Mouse (Mus musculus) hindbrain, embryonic 13.5 days (tissue): ENCODE results near the gene Nfia. TPM values are rescaled to one million over a fixed set of nuclear protein-coding genes. Genes with fewer than 3 reads are reported as not detected.

Experiments used
- ATAC-seq: fragments of 200-750 bp; cut with Nextera tagmentation; 2 replicates; pipeline ENCODE4 v1.8.0; 2017; ENCODE audit warnings: moderate TSS enrichment; ENCODE audit not compliant: low FRiP score
- H3K27ac ChIP-seq: fragments of 300-500 bp; sonication (generic); 2 replicates; pipeline ENCODE4 v1.5.1; 2015; ENCODE audit warnings: inconsistent platforms, mild to moderate bottlenecking, moderate library complexity
- H3K27me3 ChIP-seq: fragments of 300-500 bp; sonication (generic); 2 replicates; pipeline ENCODE4 v1.6.1; 2015; ENCODE audit warnings: mild to moderate bottlenecking, inconsistent platforms
- H3K36me3 ChIP-seq: fragments of 300-500 bp; sonication (generic); 2 replicates; pipeline ENCODE4 v1.6.1; 2015; ENCODE audit warnings: mild to moderate bottlenecking, inconsistent platforms
- H3K4me1 ChIP-seq: fragments of 300-500 bp; sonication (generic); replicated peaks from 2 replicates; pipeline ENCODE4 v1.6.1; 2015; ENCODE audit warnings: inconsistent platforms
- H3K4me2 ChIP-seq: fragments of 300-500 bp; sonication (generic); 2 replicates; pipeline ENCODE4 v1.6.1; 2015; ENCODE audit warnings: inconsistent platforms, mild to moderate bottlenecking, moderate library complexity
- H3K4me3 ChIP-seq: fragments of 300-500 bp; sonication (generic); 2 replicates; pipeline ENCODE4 v1.5.1; 2015; ENCODE audit warnings: mild to moderate bottlenecking, inconsistent platforms
- H3K9ac ChIP-seq: fragments of 300-500 bp; sonication (generic); 2 replicates; pipeline ENCODE4 v1.6.1; 2015; ENCODE audit warnings: mild to moderate bottlenecking, inconsistent platforms
- H3K9me3 ChIP-seq: fragments of 300-500 bp; sonication (generic); 2 replicates; pipeline ENCODE4 v1.6.1; 2016; ENCODE audit warnings: inconsistent platforms
- WGBS: fragments of 180-500 bp; shearing (Covaris S2); methylation state at CpG from one replicate; pipeline ENCODE4 v1.1.7; 2015; 5-methylcytosine and 5-hydroxymethylcytosine counted together
- polyA plus RNA-seq: library from polyadenylated mRNA; unstranded; fragments of >200 nt; fragmentation: Nextera tagmentation; extraction: Ambion mirVana; gene quantifications from 2 replicates; pipeline ENCODE4 v1.2.1, GENCODE M21; 2015

Nfia gene
- polyA plus RNA-seq, 1 experiment from 2014 or later = 53.2 TPM

DNA sequence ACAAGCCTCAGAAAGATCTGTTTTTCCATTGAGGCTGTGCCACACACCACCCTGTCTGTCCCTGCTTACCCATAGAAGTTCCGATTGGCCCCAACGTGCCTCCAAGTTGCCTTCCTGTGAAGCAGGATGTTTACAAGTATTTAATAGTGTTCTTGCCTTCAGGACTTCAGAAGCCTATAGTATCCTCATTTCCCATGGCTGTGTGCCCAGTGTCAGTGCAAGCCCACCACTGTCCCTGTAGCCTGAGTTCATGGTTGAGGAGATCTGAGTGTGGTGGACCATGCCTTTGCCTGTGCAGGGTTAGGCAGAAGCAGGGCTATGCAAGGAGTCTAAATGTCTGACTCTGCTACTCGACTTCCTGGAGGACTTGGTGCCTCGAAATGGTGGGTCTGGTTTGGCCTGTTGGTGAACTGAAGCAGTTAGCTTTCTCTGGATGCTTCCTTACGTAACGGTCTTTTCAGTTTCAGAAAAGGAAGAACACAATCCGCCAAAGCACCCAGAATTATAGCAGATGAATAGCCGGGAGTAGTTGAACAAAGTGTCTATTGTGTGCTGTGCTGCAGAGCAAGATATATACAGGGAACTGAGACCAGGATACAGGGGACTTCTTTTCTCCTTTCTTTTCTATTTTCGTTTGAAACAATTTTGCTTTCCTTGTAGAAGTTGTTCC is 99.4 kb downstream of the Nfia start:
- Histone ChIP-seq H3K27ac (peak overlapping the region; percentile 67), H3K4me2 (no peak overlapping the region), H3K9ac (no peak overlapping the region), H3K27me3 (no peaks in the 10 kb centered on the region), H3K4me1 (peaks cover 57% of the 10 kb centered on the region), H3K36me3 (no peaks in the 10 kb centered on the region), H3K4me3 (no peak overlapping the region), H3K9me3 (no peaks in the 10 kb centered on the region)
- 42% methylated on average over 9 of the region's 9 CpGs for WGBS
- ATAC-seq = no peak

DNA sequence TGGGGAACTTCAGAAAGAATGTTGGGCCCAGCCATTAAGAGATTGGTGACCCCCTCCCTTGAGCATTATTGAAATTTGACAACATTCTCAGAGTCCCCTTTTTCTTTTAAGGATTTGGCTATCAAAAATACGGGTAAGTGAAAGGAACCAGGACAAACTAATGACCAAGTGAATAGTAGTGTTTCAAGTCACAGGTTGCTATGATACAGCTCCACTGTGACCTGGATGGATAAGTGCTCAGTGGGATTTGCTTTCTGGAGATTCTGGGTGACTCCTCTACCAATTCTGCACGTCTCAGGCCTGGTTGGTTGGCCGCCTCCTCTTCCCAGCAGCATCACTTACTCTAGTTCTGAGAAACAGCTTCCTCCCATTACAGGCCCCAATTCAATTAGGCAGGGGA is 102.4 kb downstream of the Nfia start:
- peaks cover 44% of the 10 kb centered on the region for H3K4me1 ChIP-seq
- H3K9me3 ChIP-seq = no peaks in the 10 kb centered on the region
- no peak overlapping the region for H3K9ac ChIP-seq
- H3K4me3 ChIP-seq = no peak overlapping the region
- H3K27me3 ChIP-seq = no peaks in the 10 kb centered on the region
- H3K27ac ChIP-seq = 0 out of 2 replicates have a peak overlapping the region, but pooled peaks have one; percentile 12
- no peaks in the 10 kb centered on the region for H3K36me3 ChIP-seq
- no peak; the same call in 1 of the 2 replicates for ATAC-seq
- WGBS = 42% methylated on average over 3 of the region's 3 CpGs
- H3K4me2 ChIP-seq = no peak overlapping the region

DNA sequence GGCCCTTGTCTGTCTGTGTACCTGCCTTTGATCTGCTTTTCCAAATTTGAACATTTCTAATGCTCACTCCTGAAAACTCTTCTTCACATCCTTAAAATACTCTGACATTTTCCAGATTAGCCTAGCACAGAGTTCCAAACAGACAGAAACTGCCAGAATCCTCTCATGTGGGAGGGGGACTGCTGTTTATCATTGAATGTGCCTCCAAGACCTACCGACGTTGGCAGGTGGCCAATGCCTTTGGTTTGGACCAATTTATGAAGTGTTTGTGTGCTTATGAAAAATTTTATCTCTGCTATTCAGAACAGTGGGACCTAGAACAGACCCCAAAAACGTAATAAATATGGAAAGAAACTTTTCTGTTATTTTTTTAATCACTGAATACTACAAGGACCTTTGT is 103.4 kb downstream of the Nfia start:
- no peak overlapping the region for H3K9ac ChIP-seq
- no peaks in the 10 kb centered on the region for H3K27me3 ChIP-seq
- H3K36me3 ChIP-seq = no peaks in the 10 kb centered on the region
- ATAC-seq = no peak
- no peak overlapping the region for H3K4me3 ChIP-seq
- H3K4me2 ChIP-seq = no peak overlapping the region
- 72% methylated on average over 3 of the region's 3 CpGs for WGBS
- H3K4me1 ChIP-seq = peaks cover 49% of the 10 kb centered on the region
- H3K27ac ChIP-seq = no peak overlapping the region
- H3K9me3 ChIP-seq = no peaks in the 10 kb centered on the region

DNA sequence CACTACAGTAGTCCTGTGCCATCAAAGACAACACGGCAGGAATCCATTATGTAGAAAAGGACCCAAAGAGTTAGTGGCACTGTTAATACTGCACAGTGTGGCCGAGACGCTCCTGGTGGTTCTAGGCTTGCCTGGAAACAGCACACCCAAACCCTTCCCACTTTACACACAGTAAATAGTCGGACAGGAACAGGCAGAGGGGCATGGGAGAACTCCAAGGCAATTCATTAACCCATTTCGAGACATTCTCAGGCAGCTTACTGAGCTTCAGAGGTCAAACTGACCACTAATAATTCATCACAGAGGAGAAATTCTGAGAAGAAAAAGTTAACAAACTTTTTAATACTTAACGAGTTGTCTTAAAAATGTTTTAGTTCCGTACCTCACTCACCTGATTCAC is 107.2 kb downstream of the Nfia start:
- H3K36me3 ChIP-seq = no peaks in the 10 kb centered on the region
- no peak overlapping the region for H3K4me3 ChIP-seq
- no peak overlapping the region for H3K9ac ChIP-seq
- no peaks in the 10 kb centered on the region for H3K9me3 ChIP-seq
- no peak for ATAC-seq
- no peak overlapping the region for H3K4me2 ChIP-seq
- H3K27ac ChIP-seq = no peak overlapping the region; the same call in 1 of the 2 replicates
- H3K27me3 ChIP-seq = no peaks in the 10 kb centered on the region
- H3K4me1 ChIP-seq = peaks cover 25% of the 10 kb centered on the region
- WGBS = 76% methylated on average over 7 of the region's 7 CpGs

DNA sequence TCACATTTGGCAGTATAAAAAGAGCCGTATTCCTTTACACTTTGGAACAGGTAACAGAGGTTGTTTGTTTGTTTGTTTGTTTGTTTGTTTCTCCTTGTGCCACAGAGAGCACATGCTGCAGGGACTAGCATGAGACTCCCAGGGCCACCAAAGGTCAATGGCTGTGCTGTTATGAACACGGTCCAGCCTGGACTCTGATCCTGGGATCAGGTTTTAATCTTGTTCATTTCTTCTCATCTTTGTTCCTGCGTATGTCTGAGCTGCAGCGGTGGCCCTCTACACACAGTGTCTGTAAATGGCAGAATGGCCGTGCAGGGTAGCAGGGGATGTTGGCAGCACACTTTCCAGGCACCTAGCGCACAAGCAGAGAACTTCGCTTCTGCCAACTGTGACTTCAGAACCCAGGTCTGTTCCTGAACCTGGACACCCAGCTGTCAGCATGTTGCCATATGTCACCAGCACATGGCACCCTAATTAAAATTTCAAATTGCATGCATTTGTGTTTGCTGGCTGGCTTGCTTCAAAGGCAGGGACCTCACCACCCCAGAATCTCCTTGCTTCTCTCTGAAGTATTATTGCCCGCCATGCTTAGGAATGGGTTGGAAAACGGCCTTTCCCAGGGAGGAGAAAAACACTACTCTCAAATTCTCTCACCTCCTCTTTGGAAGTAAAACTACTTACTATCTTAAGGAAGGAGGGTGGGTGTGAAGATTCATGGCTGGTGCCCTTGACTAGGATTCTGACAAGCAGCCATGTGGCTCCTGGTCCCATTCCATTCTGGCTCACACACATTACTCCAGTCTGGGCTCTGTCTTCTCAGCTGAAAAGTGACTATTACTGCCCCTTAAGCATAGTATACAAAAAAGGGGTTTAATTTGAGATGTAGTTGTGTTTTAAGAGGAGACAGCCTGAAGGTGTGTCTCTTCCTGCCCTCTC is 107.9 kb downstream of the Nfia start:
- Histone ChIP-seq H3K4me1 (peaks cover 18% of the 10 kb centered on the region), H3K4me3 (no peak overlapping the region), H3K9ac (no peak overlapping the region), H3K27ac (peak overlapping the region; percentile 44; the same call in 1 of the 2 replicates), H3K4me2 (no peak overlapping the region), H3K27me3 (no peaks in the 10 kb centered on the region), H3K9me3 (no peaks in the 10 kb centered on the region), H3K36me3 (no peaks in the 10 kb centered on the region)
- peak; percentile 52; the same call in 1 of the 2 replicates for ATAC-seq
- WGBS = 69% methylated on average over 9 of the region's 9 CpGs

DNA sequence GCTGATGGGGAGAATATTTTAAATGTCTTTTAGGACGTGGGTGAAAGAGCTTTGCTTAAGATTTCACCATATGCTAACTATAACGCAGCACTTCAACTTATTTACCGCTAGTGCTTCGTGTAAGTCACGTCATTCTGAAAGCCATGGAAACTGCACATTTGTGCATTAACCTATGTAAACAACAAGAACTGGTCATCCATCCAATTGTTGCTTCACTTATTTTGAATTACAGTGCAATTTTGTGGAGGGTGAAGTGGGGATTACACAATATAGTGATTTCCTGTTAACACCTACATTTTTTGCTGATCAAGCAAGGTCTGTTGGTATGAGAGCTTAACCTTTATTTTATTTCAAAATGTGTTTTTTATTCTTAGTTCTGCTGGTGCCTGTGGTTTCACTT is 113.0 kb downstream of the Nfia start:
- Histone ChIP-seq H3K4me1 (peaks cover 3% of the 10 kb centered on the region), H3K36me3 (no peaks in the 10 kb centered on the region), H3K4me2 (no peak overlapping the region), H3K27me3 (no peaks in the 10 kb centered on the region), H3K9me3 (no peaks in the 10 kb centered on the region), H3K9ac (no peak overlapping the region), H3K27ac (no peak overlapping the region), H3K4me3 (no peak overlapping the region)
- 90% methylated on average over 5 of the region's 5 CpGs for WGBS
- ATAC-seq = no peak

DNA sequence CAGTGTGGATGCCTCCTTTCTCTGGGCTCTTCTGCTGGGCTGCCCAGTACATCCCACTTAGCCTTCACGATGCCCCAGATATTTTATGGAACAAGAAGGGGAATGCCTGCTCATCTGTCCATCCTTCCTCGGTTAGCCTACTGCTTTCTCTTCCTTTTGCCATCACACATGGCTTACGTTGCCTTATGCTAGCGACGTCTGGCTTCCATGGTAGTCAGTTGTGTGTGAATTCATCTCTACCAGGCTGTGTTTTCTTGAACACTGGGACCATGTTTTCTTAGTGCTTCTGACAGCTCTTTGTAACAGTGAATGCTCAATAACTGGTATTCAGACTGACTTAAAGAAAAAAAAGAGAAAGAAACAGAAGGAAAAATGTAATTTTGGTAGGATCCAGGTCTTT is 113.7 kb downstream of the Nfia start:
- no peak overlapping the region for H3K27ac ChIP-seq
- no peaks in the 10 kb centered on the region for H3K9me3 ChIP-seq
- H3K4me2 ChIP-seq = no peak overlapping the region
- no peak for ATAC-seq
- no peak overlapping the region for H3K9ac ChIP-seq
- H3K4me3 ChIP-seq = no peak overlapping the region
- H3K36me3 ChIP-seq = no peaks in the 10 kb centered on the region
- no peaks in the 10 kb centered on the region for H3K27me3 ChIP-seq
- 0 out of 2 replicates have a peak, but pooled peaks cover under 1% of the 10 kb centered on the region for H3K4me1 ChIP-seq
- 92% methylated on average over 5 of the region's 5 CpGs for WGBS

DNA sequence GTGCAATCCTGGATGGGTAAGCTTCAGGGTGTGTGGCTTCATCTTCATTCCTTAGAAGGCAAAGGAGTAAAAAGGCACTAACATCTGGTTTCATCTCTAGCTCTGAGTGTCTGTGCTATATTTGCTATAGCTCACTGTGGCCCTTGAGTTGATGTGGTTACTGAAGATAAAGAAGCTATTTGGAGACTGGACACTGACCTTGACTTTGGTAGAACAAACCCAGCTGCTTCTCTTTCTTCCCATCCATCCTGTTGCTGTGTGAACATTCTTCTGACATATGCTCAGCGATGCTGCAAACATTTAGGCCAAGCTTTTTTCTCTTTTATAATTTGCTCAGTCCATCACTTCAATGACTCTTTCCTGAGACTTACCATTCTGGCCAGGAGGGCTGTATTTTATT is 114.7 kb downstream of the Nfia start:
- H3K27me3 ChIP-seq = no peaks in the 10 kb centered on the region
- H3K4me3 ChIP-seq = no peak overlapping the region
- no peaks in the 10 kb centered on the region for H3K36me3 ChIP-seq
- ATAC-seq = no peak
- 0 out of 2 replicates have a peak, but pooled peaks cover 5% of the 10 kb centered on the region for H3K4me1 ChIP-seq
- H3K9me3 ChIP-seq = no peaks in the 10 kb centered on the region
- H3K9ac ChIP-seq = no peak overlapping the region
- H3K27ac ChIP-seq = no peak overlapping the region
- 100% methylated on average over 1 of the region's 1 CpGs for WGBS
- no peak overlapping the region for H3K4me2 ChIP-seq

DNA sequence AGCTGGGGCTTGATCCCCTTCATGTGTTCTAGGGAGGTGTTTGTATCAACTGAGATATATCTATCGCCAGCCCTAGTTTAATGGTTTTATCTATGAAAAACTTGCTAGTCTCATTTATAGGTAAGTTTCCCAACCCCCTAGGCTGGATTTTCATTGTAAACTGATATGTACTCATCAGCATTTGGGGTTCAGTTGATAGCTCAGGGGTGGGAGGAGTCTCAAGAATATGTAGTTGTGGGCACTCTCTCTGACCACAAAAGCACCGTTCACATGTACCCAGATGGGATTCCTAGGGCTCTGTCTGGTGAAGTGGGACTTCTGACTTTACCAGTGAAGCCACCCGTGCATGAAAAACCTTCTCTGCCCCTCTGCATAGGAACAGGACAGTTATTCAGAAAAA is 118.5 kb downstream of the Nfia start:
- Histone ChIP-seq H3K4me3 (no peak overlapping the region), H3K9me3 (no peaks in the 10 kb centered on the region), H3K36me3 (no peaks in the 10 kb centered on the region), H3K4me1 (peaks cover 12% of the 10 kb centered on the region; the same call in 1 of the 2 replicates), H3K27me3 (no peaks in the 10 kb centered on the region), H3K9ac (no peak overlapping the region), H3K4me2 (no peak overlapping the region), H3K27ac (no peak overlapping the region)
- WGBS = 82% methylated on average over 3 of the region's 3 CpGs
- ATAC-seq = no peak

DNA sequence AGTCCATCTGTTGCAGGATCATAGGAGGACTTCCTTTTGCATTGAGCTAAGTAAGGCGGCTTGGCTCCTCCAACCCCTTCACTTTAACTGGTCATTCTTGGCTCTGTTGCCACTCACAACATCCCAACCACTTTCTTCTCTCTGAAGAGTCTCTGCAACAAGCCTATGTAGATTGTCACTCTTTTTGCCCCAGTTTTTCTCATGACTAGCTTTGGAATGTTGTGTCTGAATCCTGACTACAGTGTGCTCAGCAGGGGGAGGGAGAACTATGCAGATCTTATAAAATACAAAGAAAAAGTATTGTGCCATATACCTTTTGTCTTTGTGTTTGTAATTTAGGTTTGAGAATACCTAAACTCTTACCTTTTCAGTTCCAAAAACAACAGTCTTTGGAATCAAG is 119.1 kb downstream of the Nfia start:
- no peak overlapping the region for H3K27ac ChIP-seq
- H3K4me3 ChIP-seq = no peak overlapping the region
- peaks cover 12% of the 10 kb centered on the region; the same call in 1 of the 2 replicates for H3K4me1 ChIP-seq
- no peaks in the 10 kb centered on the region for H3K36me3 ChIP-seq
- no peak for ATAC-seq
- H3K4me2 ChIP-seq = no peak overlapping the region
- no peak overlapping the region for H3K9ac ChIP-seq
- WGBS = 89% methylated on average over 1 of the region's 1 CpGs
- H3K9me3 ChIP-seq = no peaks in the 10 kb centered on the region
- no peaks in the 10 kb centered on the region for H3K27me3 ChIP-seq

DNA sequence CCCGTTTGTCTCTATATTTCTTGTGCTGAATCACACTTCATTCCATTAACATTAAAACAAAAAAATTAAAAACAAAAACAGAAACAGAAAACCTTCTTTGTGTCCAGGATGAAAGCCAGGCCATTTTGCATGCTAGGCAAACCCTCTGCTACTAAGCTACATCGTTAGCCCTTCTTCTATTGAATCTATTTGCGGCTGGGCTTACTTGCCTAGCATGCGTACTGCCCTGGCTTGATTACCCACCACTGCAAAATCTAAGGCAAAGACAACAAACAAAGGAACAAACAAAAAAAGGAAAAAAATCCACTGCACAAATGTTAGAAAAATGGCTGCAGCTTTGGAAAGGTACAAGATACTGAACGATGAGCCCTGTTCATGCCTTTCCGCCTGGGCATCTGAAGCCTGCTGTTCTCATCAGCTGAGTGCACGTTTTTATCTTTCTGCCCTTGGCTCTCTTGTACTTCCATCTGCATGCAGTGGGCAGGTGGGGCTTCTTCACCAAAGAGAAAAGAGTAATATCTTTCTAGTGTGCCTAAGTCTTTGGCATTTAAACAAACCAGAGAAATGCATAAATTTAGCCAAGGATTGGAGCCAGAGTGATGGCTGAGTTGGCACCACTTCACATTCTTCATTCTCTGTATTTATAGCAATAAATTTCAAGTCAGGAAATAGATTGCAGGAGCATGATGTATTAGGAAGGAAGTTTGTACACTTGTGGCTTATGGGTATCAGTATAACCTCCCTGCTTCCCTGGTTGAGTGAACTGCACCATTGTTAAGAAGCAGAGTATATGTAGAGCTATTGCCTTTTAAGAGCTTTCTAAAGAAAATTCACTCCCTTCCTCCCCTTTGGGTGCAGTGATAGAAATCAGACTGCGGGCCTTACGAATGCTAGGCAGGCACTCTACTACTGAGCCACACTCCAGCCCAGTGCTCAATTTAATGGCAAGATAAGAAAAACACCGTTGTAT is 121.7 kb downstream of the Nfia start:
- no peak overlapping the region for H3K4me2 ChIP-seq
- H3K9ac ChIP-seq = no peak overlapping the region
- H3K9me3 ChIP-seq = no peaks in the 10 kb centered on the region
- H3K27me3 ChIP-seq = no peaks in the 10 kb centered on the region
- peaks cover 12% of the 10 kb centered on the region for H3K4me1 ChIP-seq
- ATAC-seq = no peak
- no peak overlapping the region for H3K4me3 ChIP-seq
- no peaks in the 10 kb centered on the region for H3K36me3 ChIP-seq
- H3K27ac ChIP-seq = peak overlapping the region; percentile 46; the same call in 1 of the 2 replicates
- WGBS = 70% methylated on average over 10 of the region's 10 CpGs

DNA sequence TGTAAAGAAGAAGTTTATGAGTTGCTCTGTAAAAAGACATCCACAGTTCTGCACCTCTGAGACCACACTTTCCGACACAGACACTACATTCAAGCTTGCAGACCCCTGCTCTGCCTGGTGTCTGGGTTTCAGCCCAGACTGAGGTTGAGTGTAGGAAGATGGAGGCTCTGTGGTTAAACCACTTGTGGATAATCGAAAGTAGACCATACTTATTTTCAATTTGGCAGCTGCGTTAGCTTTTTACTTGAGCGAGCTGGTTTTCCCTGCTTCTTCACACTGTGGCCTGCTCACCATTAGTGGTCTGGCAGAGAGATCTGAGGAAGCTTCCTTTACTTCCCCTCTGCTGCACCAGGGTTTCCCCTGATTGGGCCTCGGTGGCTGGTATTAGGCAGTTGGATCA is 123.4 kb downstream of the Nfia start:
- H3K27me3 ChIP-seq = no peaks in the 10 kb centered on the region
- no peak for ATAC-seq
- peaks cover 22% of the 10 kb centered on the region for H3K4me1 ChIP-seq
- no peak overlapping the region for H3K4me3 ChIP-seq
- H3K36me3 ChIP-seq = no peaks in the 10 kb centered on the region
- H3K4me2 ChIP-seq = no peak overlapping the region
- no peak overlapping the region for H3K9ac ChIP-seq
- no peak overlapping the region for H3K27ac ChIP-seq
- 96% methylated on average over 5 of the region's 5 CpGs for WGBS
- H3K9me3 ChIP-seq = no peaks in the 10 kb centered on the region
